Mouse (Mus musculus) bone marrow macrophage, adult 2 months (primary cell): Measurements from ENCODE around the gene Abcg4. TPM values are rescaled to one million over a fixed set of nuclear protein-coding genes. Genes with fewer than 3 reads are reported as not detected.
A peak's percentile ranks its signal among the peaks of the same experiment; 100 is the strongest.
"Not testable (repeated sequence)": the region's sequence is repeated elsewhere in the genome, so short reads cannot be mapped to it uniquely, and the experiment has no call there.

Source experiments
- H3K27ac ChIP-seq: 2 replicates; pipeline ENCODE4 v1.5.1; 2012; ENCODE audit warnings: low read depth, low read length; ENCODE audit not compliant: insufficient read depth
- H3K4me1 ChIP-seq: 2 replicates; pipeline ENCODE4 v1.6.1; 2012; ENCODE audit warnings: low read length; ENCODE audit not compliant: control insufficient read depth, insufficient read depth
- H3K4me3 ChIP-seq: 2 replicates; pipeline ENCODE4 v1.5.1; 2012; ENCODE audit warnings: mild to moderate bottlenecking, low read length, moderate library complexity; ENCODE audit not compliant: insufficient read depth
- CTCF ChIP-seq: IDR thresholded peaks from 2 replicates; pipeline ENCODE4 v1.5.1; 2012; ENCODE audit warnings: low read depth, mild to moderate bottlenecking, low read length, moderate library complexity
- POLR2A ChIP-seq: IDR thresholded peaks from 2 replicates; pipeline ENCODE4 v1.6.1; 2012; ENCODE audit warnings: mild to moderate bottlenecking, low read depth, low read length, borderline replicate concordance
- polyA plus RNA-seq: library from polyadenylated mRNA; stranded (reverse); fragments of >200 nt; gene quantifications from 2 replicates; pipeline ENCODE4 v1.2.4, GENCODE M21; 2012; ENCODE audit not compliant: missing spikeins, insufficient read depth, insufficient read length

Gene Abcg4
- polyA plus RNA-seq, 1 experiment, result not detected

GRCm38 (mm10) chr9:44330736-44331135 lies 42.3 kb upstream of the Abcg4 start:
- H3K4me3 ChIP-seq, result no peak overlapping the region
- H3K27ac ChIP-seq, result no peak overlapping the region
- TF ChIP-seq POLR2A (no peak), CTCF (no peak)
- H3K4me1 ChIP-seq, result peaks cover 6% of the 10 kb centered on the region

DNA sequence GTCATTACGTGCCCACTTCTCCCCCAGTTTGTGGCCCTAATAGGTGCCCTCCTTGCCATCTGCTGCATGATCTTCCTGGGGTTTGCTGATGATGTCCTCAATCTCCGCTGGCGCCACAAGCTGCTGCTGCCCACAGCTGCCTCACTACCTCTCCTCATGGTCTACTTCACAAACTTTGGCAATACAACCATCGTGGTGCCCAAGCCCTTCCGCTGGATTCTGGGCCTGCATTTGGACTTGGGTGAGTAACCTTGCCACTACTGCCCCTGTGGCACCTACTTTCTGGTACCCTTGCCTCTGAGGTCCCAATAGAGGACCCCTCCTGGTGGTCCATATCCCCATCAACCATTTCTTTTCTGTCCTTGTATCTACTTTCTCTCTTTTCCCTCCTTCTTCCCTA lies 39.5 kb upstream of the Abcg4 start:
- TF ChIP-seq POLR2A (no peak), CTCF (no peak)
- Histone ChIP-seq H3K4me1 (peaks cover 8% of the 10 kb centered on the region), H3K4me3 (peak overlapping the region; percentile 68), H3K27ac (no peak overlapping the region)

GRCm38 (mm10) chr9:44327064-44327711 lies 38.8 kb upstream of the Abcg4 start:
- H3K27ac ChIP-seq, result peak overlapping the region; percentile 76
- peaks cover 11% of the 10 kb centered on the region for H3K4me1 ChIP-seq
- peak overlapping the region; percentile 68 for H3K4me3 ChIP-seq
- TF ChIP-seq POLR2A, result no peak; the same call in 1 of the 2 replicates
- no peak for TF ChIP-seq CTCF

GRCm38 (mm10) chr9:44326371-44327063 lies 38.1 kb upstream of the Abcg4 start:
- peaks cover 11% of the 10 kb centered on the region for H3K4me1 ChIP-seq
- TF ChIP-seq CTCF (no peak), POLR2A (no peak)
- H3K27ac ChIP-seq, result peak overlapping the region; percentile 76
- peak overlapping the region; percentile 68 for H3K4me3 ChIP-seq

- Histone ChIP-seq H3K4me1 (peaks cover 13% of the 10 kb centered on the region), H3K27ac (peak within 1 kb of the TSS; percentile 76), H3K4me3 (peak within 1 kb of the TSS; percentile 68)
- no peak for TF ChIP-seq CTCF
- no peak for TF ChIP-seq POLR2A
Observed at GRCm38 (mm10) chr9:44325768-44326370, 37.5 kb upstream of the Abcg4 start, which contains the start of gene Dpagt1. Gene Dpagt1, plus strand, starts transcription at chr9:44326019.

GRCm38 (mm10) chr9:44325032-44325767 lies 36.8 kb upstream of the Abcg4 start:
- H3K4me1 ChIP-seq, result peaks cover 17% of the 10 kb centered on the region
- not testable (repeated sequence) for H3K27ac ChIP-seq, H3K4me3 ChIP-seq

- peaks cover 17% of the 10 kb centered on the region for H3K4me1 ChIP-seq
- H3K27ac ChIP-seq, result no peak overlapping the region
- no peak overlapping the region for H3K4me3 ChIP-seq
- TF ChIP-seq POLR2A (no peak), CTCF (no peak)
Observed at GRCm38 (mm10) chr9:44324147-44324546, 35.7 kb upstream of the Abcg4 start.

- H3K4me3 ChIP-seq, H3K27ac ChIP-seq: not testable (repeated sequence)
- peaks cover 17% of the 10 kb centered on the region for H3K4me1 ChIP-seq
Observed at GRCm38 (mm10) chr9:44323656-44324055, 35.2 kb upstream of the Abcg4 start.

DNA sequence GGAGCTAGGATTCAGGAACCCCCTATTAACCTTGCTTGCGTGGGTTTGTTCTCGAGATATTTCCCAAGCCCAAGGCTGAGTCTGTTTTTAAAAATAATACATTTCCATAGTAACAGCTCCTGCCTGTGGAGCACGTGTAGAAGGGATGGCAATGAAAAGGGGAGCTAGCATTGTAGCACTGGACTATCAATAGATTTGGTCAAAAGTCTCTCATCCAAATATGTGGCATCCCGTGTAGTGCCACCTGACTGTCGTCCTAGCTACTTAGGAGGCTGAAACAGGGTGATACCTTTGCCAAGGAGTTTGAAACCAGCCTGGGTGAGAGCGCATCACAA lies 32.4 kb upstream of the Abcg4 start:
- peaks cover 33% of the 10 kb centered on the region for H3K4me1 ChIP-seq
- no peak for TF ChIP-seq POLR2A
- TF ChIP-seq CTCF, result no peak
- peak overlapping the region; percentile 50 for H3K4me3 ChIP-seq
- H3K27ac ChIP-seq, result 0 out of 2 replicates have a peak overlapping the region, but pooled peaks have one; percentile 26
